Mouse (Mus musculus) cerebellum, adult 2 months (tissue): ENCODE measurements at regions not wholly inside any gene's neighbourhood (a gene's known extent, or its start where the extent isn't known, plus 50 kb on each side); places are given as distances from the start of the nearest gene placed in this dataset.

Source experiments
- CTCF ChIP-seq: fragments of 200-500 bp; IDR thresholded peaks from 2 replicates; pipeline ENCODE4 v1.5.1; 2011; ENCODE audit warnings: low read depth, mild to moderate bottlenecking, control low read depth, low read length, moderate library complexity, borderline replicate concordance; ENCODE audit not compliant: insufficient read depth
- POLR2A ChIP-seq: fragments of 200-500 bp; IDR thresholded peaks from 2 replicates; pipeline ENCODE4 v1.6.1; 2011; ENCODE audit warnings: low read length, control low read depth, borderline replicate concordance; ENCODE audit not compliant: insufficient read depth

GRCm38 (mm10) chr1:90370766-90371165 is 167.0 kb downstream of the Ackr3 start:
- no peak for TF ChIP-seq CTCF
- TF ChIP-seq POLR2A: no peak
